Mouse (Mus musculus): Measurements from ENCODE around the gene Diras2. TPM values are rescaled to one million over a fixed set of nuclear protein-coding genes. Genes with fewer than 3 reads are reported as not detected.

Gene Diras2
- total and polyA plus RNA-seq, 2 experiments = 0.02 TPM; not detected in 1

DNA sequence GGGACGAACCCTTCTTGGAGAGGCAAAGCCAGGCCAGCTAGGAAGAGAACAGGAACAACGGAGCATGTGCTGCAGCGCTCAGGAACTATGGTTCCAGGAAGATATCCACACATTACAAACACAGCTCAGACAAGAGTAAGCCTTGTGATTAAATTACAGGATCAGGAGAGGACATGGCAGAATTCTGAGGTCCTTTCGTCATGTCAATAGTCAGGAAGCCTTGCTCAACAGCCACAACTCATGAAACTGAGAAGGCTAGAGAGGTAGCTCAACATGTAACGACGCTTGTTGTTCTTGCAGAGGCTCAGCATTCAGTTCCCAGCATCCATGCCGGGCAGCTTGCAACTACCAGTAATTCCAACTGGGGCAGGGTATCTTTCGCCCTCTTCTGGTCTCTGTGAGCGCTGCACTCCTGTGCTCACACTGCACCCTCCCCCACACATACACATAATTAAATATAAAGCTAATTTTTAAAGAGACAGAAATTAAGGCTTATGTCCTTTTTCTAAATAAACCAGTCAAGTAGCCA is 7.6 kb upstream of the Diras2 start:
- no peak for DNase-seq (ENCODE audit: extremely low read depth, low read depth, low spot score)
- H3K27me3 ChIP-seq (ENCODE audit: control insufficient read depth, insufficient read depth, low read length) = no peaks in the 10 kb centered on the region
- no peak overlapping the region for H3K27ac ChIP-seq (replicated peaks; ENCODE audit: insufficient read depth, low read depth, low read length)
- H3K79me2 ChIP-seq (ENCODE audit: control insufficient read depth, insufficient read depth, low read length) = no peaks in the 10 kb centered on the region
- H3K4me1 ChIP-seq (ENCODE audit: control insufficient read depth, insufficient read depth, low read length) = no peaks in the 10 kb centered on the region
- WGBS = 90% methylated on average over 9 of the region's 9 CpGs
- TF ChIP-seq CTCF (IDR thresholded peaks at IDR 0.05; ENCODE audit: low read depth, low read length) (0 out of 2 replicates have a peak, but pooled peaks have one; percentile 21), POLR2A (IDR thresholded peaks at IDR 0.05; ENCODE audit: extremely low read depth, insufficient read depth, low read length) (no peak)
- no peak overlapping the region for H3K4me3 ChIP-seq (ENCODE audit: insufficient read depth, low read depth, low read length)
- H3K9ac ChIP-seq (ENCODE audit: low read depth, low read length) = no peak overlapping the region
- H3K36me3 ChIP-seq (ENCODE audit: control insufficient read depth, insufficient read depth, low read length) = no peaks in the 10 kb centered on the region

GRCm38 (mm10) chr13:52537754-52538587 is 6.9 kb upstream of the Diras2 start:
- Histone ChIP-seq H3K79me2 (ENCODE audit: control insufficient read depth, insufficient read depth, low read length) (no peaks in the 10 kb centered on the region), H3K4me1 (ENCODE audit: control insufficient read depth, insufficient read depth, low read length) (no peaks in the 10 kb centered on the region), H3K27ac (replicated peaks; ENCODE audit: insufficient read depth, low read depth, low read length) (no peak overlapping the region), H3K36me3 (ENCODE audit: control insufficient read depth, insufficient read depth, low read length) (no peaks in the 10 kb centered on the region), H3K27me3 (ENCODE audit: control insufficient read depth, insufficient read depth, low read length) (no peaks in the 10 kb centered on the region), H3K4me3 (ENCODE audit: insufficient read depth, low read depth, low read length) (no peak overlapping the region), H3K9ac (ENCODE audit: low read depth, low read length) (no peak overlapping the region)
- DNase-seq (ENCODE audit: extremely low read depth, low read depth, low spot score) = no peak
- 91% methylated on average over 26 of the region's 26 CpGs for WGBS
- TF ChIP-seq POLR2A (IDR thresholded peaks at IDR 0.05; ENCODE audit: extremely low read depth, insufficient read depth, low read length) (no peak), CTCF (IDR thresholded peaks at IDR 0.05; ENCODE audit: low read depth, low read length) (no peak)

DNA sequence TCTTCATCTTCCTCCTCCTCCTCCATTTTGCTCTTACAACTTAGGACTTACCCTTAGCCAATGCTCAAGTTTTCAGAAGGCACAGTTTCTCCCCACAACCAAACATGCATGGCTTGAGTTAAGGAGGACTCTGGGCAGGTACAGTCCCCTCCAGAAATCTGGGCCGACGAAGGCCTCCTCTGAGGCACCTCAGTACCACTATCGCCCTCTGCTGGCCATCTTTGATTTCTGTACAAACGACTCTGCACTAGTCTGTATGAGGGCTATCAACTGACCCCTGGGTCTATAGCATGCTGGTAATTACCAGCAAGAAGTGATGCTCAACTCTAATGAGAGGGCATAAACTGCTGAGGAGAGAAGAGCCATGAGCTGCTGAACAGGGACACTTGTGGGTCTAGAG is 4.5 kb upstream of the Diras2 start:
- H3K9ac ChIP-seq (ENCODE audit: low read depth, low read length) = no peak overlapping the region
- TF ChIP-seq POLR2A (IDR thresholded peaks at IDR 0.05; ENCODE audit: extremely low read depth, insufficient read depth, low read length) = no peak
- TF ChIP-seq CTCF (IDR thresholded peaks at IDR 0.05; ENCODE audit: low read depth, low read length) = peak; percentile 76
- H3K79me2 ChIP-seq (ENCODE audit: control insufficient read depth, insufficient read depth, low read length) = no peaks in the 10 kb centered on the region
- H3K36me3 ChIP-seq (ENCODE audit: control insufficient read depth, insufficient read depth, low read length) = no peaks in the 10 kb centered on the region
- H3K4me3 ChIP-seq (ENCODE audit: insufficient read depth, low read depth, low read length) = no peak overlapping the region
- 9% methylated on average over 4 of the region's 4 CpGs for WGBS
- peak; percentile 25 for DNase-seq (ENCODE audit: extremely low read depth, low read depth, low spot score)
- 0 out of 2 replicates have a peak, but pooled peaks cover 2% of the 10 kb centered on the region for H3K27me3 ChIP-seq (ENCODE audit: control insufficient read depth, insufficient read depth, low read length)
- no peak overlapping the region for H3K27ac ChIP-seq (replicated peaks; ENCODE audit: insufficient read depth, low read depth, low read length)
- no peaks in the 10 kb centered on the region for H3K4me1 ChIP-seq (ENCODE audit: control insufficient read depth, insufficient read depth, low read length)

DNA sequence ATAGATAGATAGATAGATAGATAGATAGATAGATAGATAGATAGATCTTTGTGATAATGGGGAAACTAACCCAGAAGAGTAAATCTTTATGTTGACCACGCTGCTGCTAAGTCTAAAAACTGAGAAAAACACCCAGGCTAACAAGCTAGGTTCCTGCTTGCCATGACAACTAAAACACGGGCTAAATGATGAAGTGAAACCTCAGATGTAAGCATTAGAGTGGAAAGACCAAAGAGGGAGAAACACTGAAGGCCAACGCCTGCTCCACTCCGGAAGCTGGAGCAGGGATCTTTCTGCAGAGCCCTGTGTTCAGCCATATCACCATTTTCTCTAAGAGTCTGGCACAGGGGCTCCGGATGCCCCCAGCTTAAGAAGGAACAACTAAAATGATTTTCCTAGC is 2.6 kb upstream of the Diras2 start:
- no peak overlapping the region for H3K27ac ChIP-seq (replicated peaks; ENCODE audit: insufficient read depth, low read depth, low read length)
- no peaks in the 10 kb centered on the region for H3K36me3 ChIP-seq (ENCODE audit: control insufficient read depth, insufficient read depth, low read length)
- 66% methylated on average over 5 of the region's 5 CpGs for whole genome bisulfite sequencing
- no peaks in the 10 kb centered on the region for H3K79me2 ChIP-seq (ENCODE audit: control insufficient read depth, insufficient read depth, low read length)
- no peak overlapping the region for H3K4me3 ChIP-seq (ENCODE audit: insufficient read depth, low read depth, low read length)
- H3K27me3 ChIP-seq (ENCODE audit: control insufficient read depth, insufficient read depth, low read length) = peaks cover 6% of the 10 kb centered on the region; the same call in 1 of the 2 replicates
- DNase-seq (ENCODE audit: extremely low read depth, low read depth, low spot score) = peak; percentile 5
- H3K9ac ChIP-seq (ENCODE audit: low read depth, low read length) = no peak overlapping the region
- TF ChIP-seq CTCF (IDR thresholded peaks at IDR 0.05; ENCODE audit: low read depth, low read length) (no peak), POLR2A (IDR thresholded peaks at IDR 0.05; ENCODE audit: extremely low read depth, insufficient read depth, low read length) (no peak)
- H3K4me1 ChIP-seq (ENCODE audit: control insufficient read depth, insufficient read depth, low read length) = no peaks in the 10 kb centered on the region

GRCm38 (mm10) chr13:52530008-52530945 is 802 bp downstream of the Diras2 start:
- Histone ChIP-seq H3K79me2 (ENCODE audit: control insufficient read depth, insufficient read depth, low read length) (no peaks in the 10 kb centered on the region), H3K36me3 (ENCODE audit: control insufficient read depth, insufficient read depth, low read length) (no peaks in the 10 kb centered on the region), H3K9ac (ENCODE audit: low read depth, low read length) (no peak overlapping the region), H3K27ac (replicated peaks; ENCODE audit: insufficient read depth, low read depth, low read length) (no peak overlapping the region), H3K4me3 (ENCODE audit: insufficient read depth, low read depth, low read length) (peak overlapping the region; percentile 18; the same call in 1 of the 2 replicates), H3K27me3 (ENCODE audit: control insufficient read depth, insufficient read depth, low read length) (peaks cover 6% of the 10 kb centered on the region; the same call in 1 of the 2 replicates), H3K4me1 (ENCODE audit: control insufficient read depth, insufficient read depth, low read length) (no peaks in the 10 kb centered on the region)
- 5% methylated on average over 50 of the region's 50 CpGs for WGBS
- TF ChIP-seq POLR2A (IDR thresholded peaks at IDR 0.05; ENCODE audit: extremely low read depth, insufficient read depth, low read length) (no peak), CTCF (IDR thresholded peaks at IDR 0.05; ENCODE audit: low read depth, low read length) (peak; percentile 38; the same call in 1 of the 2 replicates)
- DNase-seq (ENCODE audit: extremely low read depth, low read depth, low spot score) = peak; percentile 33
